Mouse (Mus musculus): ENCODE results near the gene Thra. TPM values are rescaled to one million over a fixed set of nuclear protein-coding genes. Genes with fewer than 3 reads are reported as not detected.
A peak's percentile ranks its signal among the peaks of the same experiment; 100 is the strongest.

The Thra gene
- polyA plus RNA-seq (2015; fragmentation: Nextera tagmentation; extraction: Ambion mirVana) = 5.1 and 6.1 TPM in 2 replicates

GRCm38 (mm10) chr11:98740393-98741050 lies at the start of gene Thra:
Gene Thra, plus strand, starts transcription at chr11:98740638.
- 0 out of 2 replicates have a peak, but pooled peaks have one; percentile 33 for TF ChIP-seq EP300 (IDR thresholded peaks at IDR 0.05; ENCODE audit: low read depth)
- TF ChIP-seq CTCF (IDR thresholded peaks at IDR 0.05; ENCODE audit: low read depth) = peak; percentile 8; the same call in 1 of the 2 replicates
- Histone ChIP-seq H3K36me3 (replicated peaks; ENCODE audit: insufficient read depth, low read length) (no peaks in the 10 kb centered on the region), H3K9ac (replicated peaks) (peak within 1 kb of the TSS; percentile 96), H3K4me3 (ENCODE audit: low read depth, low read length) (peak within 1 kb of the TSS; percentile 99), H3K27me3 (ENCODE audit: insufficient read depth, low read length) (no peaks in the 10 kb centered on the region), H3K9me3 (ENCODE audit: low read length) (no peaks in the 10 kb centered on the region), H3K4me2 (ENCODE audit: low read depth, low read length) (peak within 1 kb of the TSS; percentile 94), H3K27ac (ENCODE audit: low read depth) (peak within 1 kb of the TSS; percentile 95), H3K4me1 (ENCODE audit: insufficient read depth) (peaks cover 38% of the 10 kb centered on the region)
- WGBS (ENCODE audit: insufficient replicate concordance) = under 1% methylated on average over 22 of the region's 22 CpGs
- ATAC-seq (peak; percentile 74), DNase-seq (peak; percentile 75)

GRCm38 (mm10) chr11:98693201-98693600 lies 47.2 kb upstream of the Thra start:
- Histone ChIP-seq H3K4me3 (ENCODE audit: low read depth, low read length) (no peak overlapping the region), H3K27ac (ENCODE audit: low read depth) (no peak overlapping the region), H3K9me3 (ENCODE audit: low read length) (no peaks in the 10 kb centered on the region), H3K4me2 (ENCODE audit: low read depth, low read length) (no peak overlapping the region), H3K36me3 (replicated peaks; ENCODE audit: insufficient read depth, low read length) (peaks cover 61% of the 10 kb centered on the region), H3K4me1 (ENCODE audit: insufficient read depth) (no peaks in the 10 kb centered on the region), H3K27me3 (ENCODE audit: insufficient read depth, low read length) (no peaks in the 10 kb centered on the region), H3K9ac (replicated peaks) (no peak overlapping the region)
- no peak for TF ChIP-seq CTCF (IDR thresholded peaks at IDR 0.05; ENCODE audit: low read depth)
- DNase-seq = no peak
- 62% methylated on average over 13 of the region's 13 CpGs for WGBS (ENCODE audit: insufficient replicate concordance)
- ATAC-seq = no peak

- H3K9me3 ChIP-seq (ENCODE audit: low read length) = no peaks in the 10 kb centered on the region
- peaks cover 58% of the 10 kb centered on the region for H3K36me3 ChIP-seq (replicated peaks; ENCODE audit: insufficient read depth, low read length)
- H3K4me3 ChIP-seq (ENCODE audit: low read depth, low read length) = no peak overlapping the region
- no peak overlapping the region for H3K27ac ChIP-seq (ENCODE audit: low read depth)
- no peaks in the 10 kb centered on the region for H3K4me1 ChIP-seq (ENCODE audit: insufficient read depth)
- no peak overlapping the region for H3K9ac ChIP-seq (replicated peaks)
- WGBS (ENCODE audit: insufficient replicate concordance) = 88% methylated on average over 9 of the region's 9 CpGs
- H3K4me2 ChIP-seq (ENCODE audit: low read depth, low read length) = no peak overlapping the region
- ATAC-seq (no peak), DNase-seq (no peak)
- no peaks in the 10 kb centered on the region for H3K27me3 ChIP-seq (ENCODE audit: insufficient read depth, low read length)
- TF ChIP-seq CTCF (IDR thresholded peaks at IDR 0.05; ENCODE audit: low read depth) (no peak), EP300 (IDR thresholded peaks at IDR 0.05; ENCODE audit: low read depth) (no peak)
These were observed 46.7 kb upstream of the Thra start for GRCm38 (mm10) chr11:98693746-98694145.

GRCm38 (mm10) chr11:98694301-98694700 lies 46.1 kb upstream of the Thra start:
- no peak overlapping the region for H3K4me2 ChIP-seq (ENCODE audit: low read depth, low read length)
- no peaks in the 10 kb centered on the region for H3K9me3 ChIP-seq (ENCODE audit: low read length)
- no peaks in the 10 kb centered on the region for H3K27me3 ChIP-seq (ENCODE audit: insufficient read depth, low read length)
- H3K27ac ChIP-seq (ENCODE audit: low read depth) = no peak overlapping the region
- no peak for TF ChIP-seq EP300 (IDR thresholded peaks at IDR 0.05; ENCODE audit: low read depth)
- TF ChIP-seq CTCF (IDR thresholded peaks at IDR 0.05; ENCODE audit: low read depth) = no peak
- no peaks in the 10 kb centered on the region for H3K4me1 ChIP-seq (ENCODE audit: insufficient read depth)
- H3K9ac ChIP-seq (replicated peaks) = no peak overlapping the region
- 80% methylated on average over 9 of the region's 9 CpGs for WGBS (ENCODE audit: insufficient replicate concordance)
- ATAC-seq = no peak
- no peak for DNase-seq
- H3K36me3 ChIP-seq (replicated peaks; ENCODE audit: insufficient read depth, low read length) = peaks cover 58% of the 10 kb centered on the region
- H3K4me3 ChIP-seq (ENCODE audit: low read depth, low read length) = no peak overlapping the region

- DNase-seq = no peak
- Histone ChIP-seq H3K4me3 (ENCODE audit: low read depth, low read length) (no peak overlapping the region), H3K9ac (replicated peaks) (no peak overlapping the region), H3K36me3 (replicated peaks; ENCODE audit: insufficient read depth, low read length) (peaks cover 48% of the 10 kb centered on the region), H3K4me1 (ENCODE audit: insufficient read depth) (no peaks in the 10 kb centered on the region), H3K4me2 (ENCODE audit: low read depth, low read length) (no peak overlapping the region), H3K27me3 (ENCODE audit: insufficient read depth, low read length) (no peaks in the 10 kb centered on the region), H3K27ac (ENCODE audit: low read depth) (no peak overlapping the region), H3K9me3 (ENCODE audit: low read length) (no peaks in the 10 kb centered on the region)
- TF ChIP-seq EP300 (IDR thresholded peaks at IDR 0.05; ENCODE audit: low read depth) (no peak), CTCF (IDR thresholded peaks at IDR 0.05; ENCODE audit: low read depth) (no peak)
- ATAC-seq = no peak
- 79% methylated on average over 14 of the region's 14 CpGs for whole genome bisulfite sequencing (ENCODE audit: insufficient replicate concordance)
These were observed 45.0 kb upstream of the Thra start for GRCm38 (mm10) chr11:98695408-98695807.

GRCm38 (mm10) chr11:98696454-98697216 lies 43.8 kb upstream of the Thra start:
- no peak overlapping the region for H3K9ac ChIP-seq (replicated peaks)

More at GRCm38 (mm10) chr11:98696454-98697216, 43.8 kb upstream of the Thra start:
- TF ChIP-seq CTCF (IDR thresholded peaks at IDR 0.05; ENCODE audit: low read depth) (no peak), EP300 (IDR thresholded peaks at IDR 0.05; ENCODE audit: low read depth) (no peak)
- ATAC-seq (no peak), DNase-seq (no peak)
- Histone ChIP-seq H3K36me3 (replicated peaks; ENCODE audit: insufficient read depth, low read length) (peaks cover 36% of the 10 kb centered on the region), H3K27me3 (ENCODE audit: insufficient read depth, low read length) (no peaks in the 10 kb centered on the region), H3K27ac (ENCODE audit: low read depth) (no peak overlapping the region), H3K4me2 (ENCODE audit: low read depth, low read length) (no peak overlapping the region), H3K4me3 (ENCODE audit: low read depth, low read length) (no peak overlapping the region), H3K9me3 (ENCODE audit: low read length) (no peaks in the 10 kb centered on the region), H3K4me1 (ENCODE audit: insufficient read depth) (no peaks in the 10 kb centered on the region; the same call in 1 of the 2 replicates)
- WGBS (ENCODE audit: insufficient replicate concordance) = 77% methylated on average over 14 of the region's 14 CpGs

All from liver, postnatal 0 days (tissue).